8 mouse cellular contexts compared by ENCODE assay signal in genomic region chr4:22357931-22358300, GRCm38 (mm10). TPM values are rescaled to one million over a fixed set of nuclear protein-coding genes. Genes with fewer than 3 reads are reported as not detected.
DNase-seq lines count a peak whose midpoint lies in the region; ATAC-seq and TF ChIP-seq lines count a peak whose summit lies in the region.

No protein-coding gene starts in this region.

- H3K27ac ChIP-seq in heart, embryonic 12.5 days (ENCODE audit: poor library complexity, severe bottlenecking) = peak overlapping the region; percentile 95
- H3K27ac ChIP-seq in ES-E14 (ENCODE audit: insufficient read depth, low read depth, low read length, poor library complexity, severe bottlenecking) (peak overlapping the region; percentile 47), macrophage (peak overlapping the region; percentile 88)
- H3K27ac ChIP-seq in forebrain, embryonic 15.5 days (replicated peaks) = peak overlapping the region; percentile 88

- peak overlapping the region; percentile 57 for H3K4me3 ChIP-seq in heart, embryonic 12.5 days
- H3K4me3 ChIP-seq in ES-E14 (ENCODE audit: insufficient read depth in 1 of 2, low read depth in 1 of 2, low read length in 2 of 2, poor library complexity in 1 of 2, severe bottlenecking in 1 of 2) (peak overlapping the region; percentile 80 to 86), macrophage (ENCODE audit: inconsistent target) (peak overlapping the region; percentile 54)
- peak overlapping the region; percentile 73 for H3K4me3 ChIP-seq in forebrain, embryonic 15.5 days

- in situ Hi-C loops in ES-E14 (cut with MboI; ENCODE audit: low sequenced_read_pairs in 2 of 2, unreplicated experiment in 2 of 2) = no loop called here

- no peak for DNase-seq in heart, postnatal 10 days
- peak; percentile 37 for DNase-seq in ES-E14 (ENCODE audit: low read depth, low spot score)
- no peak for DNase-seq in urinary bladder, postnatal 14 days (ENCODE audit: low spot score)
- DNase-seq in cerebellum, adult 18-20 months = no peak
- no peak for DNase-seq in frontal cortex, postnatal 25 days (ENCODE audit: low spot score in 2 of 2)

- peaks cover 48% of the 10 kb centered on the region for H3K79me2 ChIP-seq in macrophage (ENCODE audit: inconsistent target)

- peak overlapping the region; percentile 71 for H3K4me2 ChIP-seq in heart, embryonic 12.5 days
- H3K4me2 ChIP-seq in forebrain, embryonic 15.5 days (replicated peaks) = peak overlapping the region; percentile 52

- peaks cover 19% of the 10 kb centered on the region for H3K4me1 ChIP-seq in heart, embryonic 12.5 days (replicated peaks)
- H3K4me1 ChIP-seq in ES-E14 (ENCODE audit: control insufficient read depth in 2 of 2, insufficient read depth in 2 of 2, low read length in 2 of 2, poor library complexity in 1 of 2) = no peaks in the 10 kb centered on the region; a peak in 2 of 4 replicates
- peaks cover 13% of the 10 kb centered on the region for H3K4me1 ChIP-seq in forebrain, embryonic 15.5 days

- intact Hi-C loops in heart, postnatal 10 days (cut with DNase I) = loop anchor here (2.0 kb wide), 1 partner anchor 23 kb away; no protein-coding TSS in a partner anchor

- peak; percentile 54 for ATAC-seq in heart, embryonic 12.5 days (ENCODE audit: insufficient number of reproducible peaks, low FRiP score)
- ATAC-seq in forebrain, embryonic 15.5 days (replicated peaks) = peak; percentile 49

- WGBS in heart, embryonic 12.5 days = 2% methylated on average over 10 of the region's 10 CpGs
- 9% methylated on average over 10 of the region's 10 CpGs for WGBS in forebrain, embryonic 15.5 days
- WGBS in macrophage (ENCODE audit: missing documents) = 10% methylated on average over 10 of the region's 10 CpGs

- peak overlapping the region; percentile 70 for H3K9ac ChIP-seq in heart, embryonic 12.5 days
- H3K9ac ChIP-seq in ES-E14 (ENCODE audit: insufficient read depth, low read depth, low read length, poor library complexity, severe bottlenecking) = peak overlapping the region; percentile 91
- H3K9ac ChIP-seq in forebrain, embryonic 15.5 days (replicated peaks) = peak overlapping the region; percentile 84

- H3K27me3 ChIP-seq in heart, embryonic 12.5 days (replicated peaks) = no peaks in the 10 kb centered on the region
- H3K27me3 ChIP-seq in forebrain, embryonic 15.5 days = no peaks in the 10 kb centered on the region

- H3K36me3 ChIP-seq in heart, embryonic 12.5 days = no peaks in the 10 kb centered on the region
- H3K36me3 ChIP-seq in ES-E14 (ENCODE audit: control insufficient read depth, insufficient read depth, low read length, poor library complexity, severe bottlenecking) (no peaks in the 10 kb centered on the region), macrophage (ENCODE audit: inconsistent target) (no peaks in the 10 kb centered on the region)
- H3K36me3 ChIP-seq in forebrain, embryonic 15.5 days = no peaks in the 10 kb centered on the region

- peaks cover 8% of the 10 kb centered on the region; the same call in 1 of the 2 replicates for H3K9me3 ChIP-seq in heart, embryonic 12.5 days (replicated peaks)
- no peaks in the 10 kb centered on the region for H3K9me3 ChIP-seq in ES-E14 (ENCODE audit: control insufficient read depth, insufficient read depth, low read depth, low read length)
- no peaks in the 10 kb centered on the region for H3K9me3 ChIP-seq in forebrain, embryonic 15.5 days

TF ChIP-seq in ES-E14, 5 proteins besides CTCF, POLR2A, EP300 and RAD21:
- TF ChIP-seq ZC3H11A (IDR thresholded peaks at IDR 0.05; ENCODE audit: borderline replicate concordance, low read depth, low read length) (no peak), HCFC1 (IDR thresholded peaks at IDR 0.05; ENCODE audit: borderline replicate concordance, insufficient read depth, low read length) (no peak), MAFK (IDR thresholded peaks at IDR 0.05; ENCODE audit: insufficient read depth, low read depth, low read length) (no peak), CHD2 (IDR thresholded peaks at IDR 0.05; ENCODE audit: low read depth, low read length) (no peak), ZNF384 (IDR thresholded peaks at IDR 0.05; ENCODE audit: low read depth, low read length) (no peak)
TF ChIP-seq in ES-E14: peak in this region for 0.

RNA-seq across cellular contexts. Expression of gene Fbxl4, which starts 0.6 kb away (rescaled TPM):
- 12.5 and 14.3 TPM in 2 replicates for polyA plus RNA-seq in heart, embryonic 12.5 days (2016; fragmentation: Nextera tagmentation; extraction: Ambion mirVana)
- total RNA-seq in heart, postnatal 10 days (2021) = 10 to 100 TPM; 13.0 to 15.2 TPM
- 9.7 and 11.0 TPM in 2 replicates for total RNA-seq in ES-E14 (2012; rRNA removed)
- polyA plus RNA-seq in forebrain, embryonic 15.5 days (2015; fragmentation: Nextera tagmentation; extraction: Ambion mirVana) = 11.4 and 11.9 TPM in 2 replicates
- total RNA-seq in macrophage (2018; cell fraction: chromatin; rRNA removed) = 10 to 100 TPM in 23 of 26 experiments, 1 to 10 TPM in 3; 4.4 to 33.5 (median 26.9) TPM
- 10 to 100 TPM in 18 of 26 experiments, 1 to 10 TPM in 8; 4.9 to 13.6 (median 11.0) TPM for total RNA-seq in macrophage (2018; cell fraction: cytosol; rRNA removed)
- 10 to 100 TPM in 24 of 26 experiments, 1 to 10 TPM in 2; 7.8 to 34.3 (median 26.1) TPM for total RNA-seq in macrophage (2018; cell fraction: nucleus; rRNA removed)
- polyA plus RNA-seq in macrophage (2018) = 7.4 to 14.2 TPM (median 10.8 TPM) in 3 replicates
